Mouse (Mus musculus) limb, embryonic 15.5 days (tissue): ENCODE measurements around the gene March5. TPM values are rescaled to one million over a fixed set of nuclear protein-coding genes. Genes with fewer than 3 reads are reported as not detected.
"Not testable (repeated sequence)": the region's sequence is repeated elsewhere in the genome, so short reads cannot be mapped to it uniquely, and the experiment has no call there.

Source experiments
- ATAC-seq: fragments of 200-750 bp; cut with Nextera tagmentation; 2 replicates; pipeline ENCODE4 v1.8.0; 2017; ENCODE audit warnings: low read depth, moderate TSS enrichment; ENCODE audit not compliant: insufficient number of reproducible peaks, low FRiP score, low TSS enrichment
- H3K27ac ChIP-seq: fragments of 300-500 bp; sonication (generic); 2 replicates; pipeline ENCODE4 v1.5.1; 2015; ENCODE audit warnings: moderate library complexity, mild to moderate bottlenecking, inconsistent platforms
- H3K27me3 ChIP-seq: fragments of 300-500 bp; sonication (generic); 2 replicates; pipeline ENCODE4 v1.6.1; 2015; ENCODE audit warnings: inconsistent platforms
- H3K36me3 ChIP-seq: fragments of 300-500 bp; sonication (generic); 2 replicates; pipeline ENCODE4 v1.6.1; 2015; ENCODE audit warnings: inconsistent platforms
- H3K4me1 ChIP-seq: fragments of 300-500 bp; sonication (generic); 2 replicates; pipeline ENCODE4 v1.6.1; 2015; ENCODE audit warnings: inconsistent platforms
- H3K4me2 ChIP-seq: fragments of 300-500 bp; sonication (generic); 2 replicates; pipeline ENCODE4 v1.6.1; 2015; ENCODE audit warnings: mild to moderate bottlenecking, inconsistent platforms
- H3K4me3 ChIP-seq: fragments of 300-500 bp; sonication (generic); 2 replicates; pipeline ENCODE4 v1.5.1; 2015; ENCODE audit warnings: mild to moderate bottlenecking, inconsistent platforms
- H3K9ac ChIP-seq: fragments of 300-500 bp; sonication (generic); 2 replicates; pipeline ENCODE4 v1.6.1; 2015; ENCODE audit warnings: inconsistent platforms
- H3K9me3 ChIP-seq: fragments of 300-500 bp; sonication (generic); 2 replicates; pipeline ENCODE4 v1.6.1; 2016; ENCODE audit warnings: inconsistent platforms
- WGBS: fragments of 180-500 bp; shearing (Covaris S2); methylation state at CpG from one replicate; pipeline ENCODE4 v1.1.7; 2015; 5-methylcytosine and 5-hydroxymethylcytosine counted together
- polyA plus RNA-seq: library from polyadenylated mRNA; unstranded; fragments of >200 nt; fragmentation: Nextera tagmentation; extraction: Ambion mirVana; gene quantifications from 2 replicates; pipeline ENCODE4 v1.2.1, GENCODE M21; 2015

Gene March5
- polyA plus RNA-seq, 1 experiment from 2014 or later: 80.5 TPM

GRCm38 (mm10) chr19:37188366-37188948, 18.9 kb upstream of the March5 start:
- ATAC-seq: no peak
- no peaks in the 10 kb centered on the region for H3K36me3 ChIP-seq
- H3K9ac ChIP-seq: no peak overlapping the region
- H3K27me3 ChIP-seq: no peaks in the 10 kb centered on the region
- no peaks in the 10 kb centered on the region for H3K9me3 ChIP-seq
- H3K4me3 ChIP-seq: no peak overlapping the region
- no peak overlapping the region for H3K27ac ChIP-seq
- no peak overlapping the region for H3K4me2 ChIP-seq
- WGBS: 74% methylated on average over 4 of the region's 4 CpGs
- H3K4me1 ChIP-seq: no peaks in the 10 kb centered on the region

GRCm38 (mm10) chr19:37192475-37193058, 14.8 kb upstream of the March5 start:
- Histone ChIP-seq H3K27ac (no peak overlapping the region), H3K9ac (no peak overlapping the region), H3K9me3 (no peaks in the 10 kb centered on the region), H3K4me3 (no peak overlapping the region), H3K4me2 (no peak overlapping the region), H3K36me3 (no peaks in the 10 kb centered on the region), H3K27me3 (no peaks in the 10 kb centered on the region), H3K4me1 (no peaks in the 10 kb centered on the region)
- whole genome bisulfite sequencing: 65% methylated on average over 5 of the region's 5 CpGs
- ATAC-seq: no peak

- H3K9me3 ChIP-seq: no peaks in the 10 kb centered on the region
- no peak overlapping the region for H3K4me2 ChIP-seq
- H3K27me3 ChIP-seq: no peaks in the 10 kb centered on the region
- no peak overlapping the region for H3K9ac ChIP-seq
- no peak overlapping the region for H3K27ac ChIP-seq
- no peaks in the 10 kb centered on the region for H3K4me1 ChIP-seq
- WGBS: 45% methylated on average over 1 of the region's 1 CpGs
- no peak for ATAC-seq
- H3K4me3 ChIP-seq: no peak overlapping the region
- no peaks in the 10 kb centered on the region for H3K36me3 ChIP-seq
Observed at GRCm38 (mm10) chr19:37198165-37198880, 9.0 kb upstream of the March5 start.

- H3K27ac ChIP-seq: no peak overlapping the region
- H3K27me3 ChIP-seq: no peaks in the 10 kb centered on the region
- no peaks in the 10 kb centered on the region for H3K4me1 ChIP-seq
- H3K36me3 ChIP-seq: no peaks in the 10 kb centered on the region
- H3K9ac ChIP-seq: no peak overlapping the region
- H3K9me3 ChIP-seq: no peaks in the 10 kb centered on the region
- H3K4me2 ChIP-seq: no peak overlapping the region
- no peak for ATAC-seq
- 63% methylated on average over 2 of the region's 2 CpGs for WGBS
- no peak overlapping the region for H3K4me3 ChIP-seq
Observed at GRCm38 (mm10) chr19:37199889-37200288, 7.5 kb upstream of the March5 start.

GRCm38 (mm10) chr19:37203371-37203770, 4.0 kb upstream of the March5 start:
- 93% methylated on average over 1 of the region's 1 CpGs for WGBS
- H3K27ac ChIP-seq: no peak overlapping the region
- H3K9me3 ChIP-seq: no peaks in the 10 kb centered on the region
- no peaks in the 10 kb centered on the region for H3K36me3 ChIP-seq
- no peak overlapping the region for H3K9ac ChIP-seq
- no peak overlapping the region for H3K4me3 ChIP-seq
- H3K4me2 ChIP-seq: no peak overlapping the region
- no peaks in the 10 kb centered on the region for H3K27me3 ChIP-seq
- no peak for ATAC-seq
- H3K4me1 ChIP-seq: no peaks in the 10 kb centered on the region

- ATAC-seq, H3K4me2 ChIP-seq, H3K9ac ChIP-seq, H3K27ac ChIP-seq, H3K27me3 ChIP-seq, H3K36me3 ChIP-seq, H3K9me3 ChIP-seq, H3K4me3 ChIP-seq: not testable (repeated sequence)
- peaks cover 13% of the 10 kb centered on the region for H3K4me1 ChIP-seq
Observed at GRCm38 (mm10) chr19:37205155-37205554, 2.2 kb upstream of the March5 start.

GRCm38 (mm10) chr19:37206641-37207302, 571 bp upstream of the March5 start:
- H3K36me3 ChIP-seq: peaks cover 11% of the 10 kb centered on the region
- H3K4me3 ChIP-seq: peak overlapping the region; percentile 66
- peak overlapping the region; percentile 85 for H3K9ac ChIP-seq
- H3K9me3 ChIP-seq: no peaks in the 10 kb centered on the region
- under 1% methylated on average over 45 of the region's 47 CpGs for WGBS
- H3K4me1 ChIP-seq: peaks cover 13% of the 10 kb centered on the region
- H3K27me3 ChIP-seq: no peaks in the 10 kb centered on the region
- 0 out of 2 replicates have a peak overlapping the region, but pooled peaks have one; percentile 90 for H3K27ac ChIP-seq
- peak; percentile 54 for ATAC-seq
- H3K4me2 ChIP-seq: peak overlapping the region; percentile 92

GRCm38 (mm10) chr19:37208176-37208755, 923 bp downstream of the March5 start, which contains the start of gene Cpeb3:
TSS of gene Cpeb3 (minus strand) at chr19:37208601.
- under 1% methylated on average over 15 of the region's 15 CpGs for WGBS
- Histone ChIP-seq H3K9me3 (no peaks in the 10 kb centered on the region), H3K27ac (peak within 1 kb of the TSS; percentile 90), H3K4me2 (peak within 1 kb of the TSS; percentile 92), H3K36me3 (peaks cover 25% of the 10 kb centered on the region), H3K9ac (peak within 1 kb of the TSS; percentile 85), H3K4me1 (peaks cover 13% of the 10 kb centered on the region), H3K27me3 (no peaks in the 10 kb centered on the region), H3K4me3 (peak within 1 kb of the TSS; percentile 66)
- ATAC-seq: no peak

GRCm38 (mm10) chr19:37208986-37209385, 1.6 kb downstream of the March5 start:
- WGBS: 66% methylated on average over 7 of the region's 7 CpGs
- H3K9ac ChIP-seq: 0 out of 2 replicates have a peak overlapping the region, but pooled peaks have one; percentile 85
- peaks cover 29% of the 10 kb centered on the region for H3K36me3 ChIP-seq
- H3K4me2 ChIP-seq: peak overlapping the region; percentile 92
- H3K4me3 ChIP-seq: peak overlapping the region; percentile 66
- no peak for ATAC-seq
- H3K27ac ChIP-seq: no peak overlapping the region
- no peaks in the 10 kb centered on the region for H3K27me3 ChIP-seq
- no peaks in the 10 kb centered on the region for H3K9me3 ChIP-seq
- H3K4me1 ChIP-seq: peaks cover 13% of the 10 kb centered on the region

- no peak overlapping the region for H3K4me3 ChIP-seq
- ATAC-seq: no peak
- H3K4me1 ChIP-seq: peaks cover 13% of the 10 kb centered on the region
- H3K27ac ChIP-seq: no peak overlapping the region
- peaks cover 29% of the 10 kb centered on the region for H3K36me3 ChIP-seq
- no peak overlapping the region; the same call in 1 of the 2 replicates for H3K4me2 ChIP-seq
- 84% methylated on average over 8 of the region's 8 CpGs for WGBS
- H3K27me3 ChIP-seq: no peaks in the 10 kb centered on the region
- no peaks in the 10 kb centered on the region for H3K9me3 ChIP-seq
- H3K9ac ChIP-seq: no peak overlapping the region
Observed at GRCm38 (mm10) chr19:37209467-37210128, 2.3 kb downstream of the March5 start.

GRCm38 (mm10) chr19:37210457-37210856, 3.1 kb downstream of the March5 start:
- Histone ChIP-seq H3K27me3 (no peaks in the 10 kb centered on the region), H3K4me1 (peaks cover 13% of the 10 kb centered on the region), H3K4me2 (no peak overlapping the region), H3K9ac (no peak overlapping the region), H3K9me3 (no peaks in the 10 kb centered on the region), H3K27ac (no peak overlapping the region), H3K36me3 (peaks cover 29% of the 10 kb centered on the region), H3K4me3 (no peak overlapping the region)
- WGBS: 96% methylated on average over 4 of the region's 4 CpGs
- no peak for ATAC-seq
